Mouse (Mus musculus) CD4-positive helper T cell, adult 2 months (primary cell): ENCODE measurements around the gene Ago1.

Experiments used
- DNase-seq: peaks from one replicate; pipeline ENCODE4 v3.0.0-alpha.2; 2012; ENCODE audit warnings: low read depth, missing footprints, low spot score

Ago1 gene

DNA sequence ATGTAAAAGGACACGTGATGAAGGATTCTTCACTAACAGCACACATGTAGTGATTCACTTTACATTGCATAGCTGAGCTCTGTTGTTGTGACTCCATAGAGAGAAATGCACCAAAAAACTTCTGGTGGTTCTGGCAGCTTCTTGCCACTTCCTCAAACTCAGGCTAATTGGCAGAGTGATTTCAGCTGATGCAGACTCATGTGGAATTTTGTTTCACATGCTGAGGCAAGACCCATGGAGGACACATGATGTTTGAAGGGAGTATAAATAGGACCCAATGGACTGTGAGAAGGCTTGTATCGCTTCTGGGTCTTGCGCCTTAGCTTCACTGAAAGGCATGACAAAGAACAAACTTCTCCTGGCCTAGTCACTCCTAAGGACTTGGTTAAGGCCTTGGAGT is 55.9 kb downstream of the Ago1 start:
- DNase-seq: no peak
